Mouse (Mus musculus): Measurements from ENCODE around the gene Ubap2. TPM values are rescaled to one million over a fixed set of nuclear protein-coding genes. Genes with fewer than 3 reads are reported as not detected.

The Ubap2 gene
- total RNA-seq, 2 experiments from 2014 or later: 32.8 to 43.9 TPM

- peak; percentile 82 to 88 for DNase-seq
Observed at GRCm38 (mm10) chr4:41165693-41166475, 109.1 kb downstream of the Ubap2 start.

GRCm38 (mm10) chr4:41164974-41165373 lies 110.0 kb downstream of the Ubap2 start:
- DNase-seq: no peak

GRCm38 (mm10) chr4:41161232-41161631 lies 113.7 kb downstream of the Ubap2 start:
- no peak for DNase-seq

- DNase-seq: no peak
Observed at GRCm38 (mm10) chr4:41158251-41158650, 116.7 kb downstream of the Ubap2 start.

- DNase-seq: no peak
Observed at GRCm38 (mm10) chr4:41156961-41157360, 118.0 kb downstream of the Ubap2 start.

GRCm38 (mm10) chr4:41153146-41153545 lies 121.8 kb downstream of the Ubap2 start:
- peak; percentile 61 to 65 for DNase-seq

- DNase-seq: no peak
Observed at GRCm38 (mm10) chr4:41151186-41151585, 123.8 kb downstream of the Ubap2 start.

- DNase-seq: no peak
Observed at GRCm38 (mm10) chr4:41149891-41150290, 125.1 kb downstream of the Ubap2 start.

Other genes starting within 250 kb of the Ubap2 start
- 10 to 100 TPM; 22.9 to 26.1 TPM for gene Aqp7, start 227.0 kb downstream of the Ubap2 start, total RNA-seq (2021)
- gene Aqp3, start 177.0 kb downstream of the Ubap2 start, total RNA-seq (2021): under 1 TPM in 1 of 2 experiments, not detected in 1; 0.23 TPM
- gene Nol6, start 150.7 kb downstream of the Ubap2 start, total RNA-seq (2021): 10 to 100 TPM; 58.0 to 61.8 TPM
- 100 to 1,000 TPM; 103 to 115 TPM for gene Ube2r2, start 139.4 kb downstream of the Ubap2 start, total RNA-seq (2021)
- gene Dcaf12, start 39.7 kb upstream of the Ubap2 start, total RNA-seq (2021): 10 to 100 TPM; 53.3 to 60.1 TPM
- 10 to 100 TPM; 46.1 to 46.7 TPM for gene Ubap1, start 73.9 kb upstream of the Ubap2 start, total RNA-seq (2021)
- gene Kif24, start 189.7 kb upstream of the Ubap2 start, total RNA-seq (2021): 1 to 10 TPM; 1.4 to 2.1 TPM
- gene Nudt2, start 190.0 kb upstream of the Ubap2 start, total RNA-seq (2021): 10 to 100 TPM; 22.9 to 37.8 TPM
- gene AI464131, start 227.9 kb upstream of the Ubap2 start, total RNA-seq (2021): 10 to 100 TPM in 1 of 2 experiments, 1 to 10 TPM in 1; 8.4 to 14.8 TPM
- 1 to 10 TPM in 1 of 2 experiments, not detected in 1; 1.3 TPM for gene 1110017D15Rik, start 242.2 kb upstream of the Ubap2 start, total RNA-seq (2021)